Mouse (Mus musculus): ENCODE measurements around the gene Tulp2. TPM values are rescaled to one million over a fixed set of nuclear protein-coding genes. Genes with fewer than 3 reads are reported as not detected.
"Not testable (repeated sequence)": the region's sequence is repeated elsewhere in the genome, so short reads cannot be mapped to it uniquely, and the experiment has no call there.

Tulp2 gene
- total RNA-seq, 2 experiments from 2014 or later, result 0.30 TPM; not detected in 1

DNA sequence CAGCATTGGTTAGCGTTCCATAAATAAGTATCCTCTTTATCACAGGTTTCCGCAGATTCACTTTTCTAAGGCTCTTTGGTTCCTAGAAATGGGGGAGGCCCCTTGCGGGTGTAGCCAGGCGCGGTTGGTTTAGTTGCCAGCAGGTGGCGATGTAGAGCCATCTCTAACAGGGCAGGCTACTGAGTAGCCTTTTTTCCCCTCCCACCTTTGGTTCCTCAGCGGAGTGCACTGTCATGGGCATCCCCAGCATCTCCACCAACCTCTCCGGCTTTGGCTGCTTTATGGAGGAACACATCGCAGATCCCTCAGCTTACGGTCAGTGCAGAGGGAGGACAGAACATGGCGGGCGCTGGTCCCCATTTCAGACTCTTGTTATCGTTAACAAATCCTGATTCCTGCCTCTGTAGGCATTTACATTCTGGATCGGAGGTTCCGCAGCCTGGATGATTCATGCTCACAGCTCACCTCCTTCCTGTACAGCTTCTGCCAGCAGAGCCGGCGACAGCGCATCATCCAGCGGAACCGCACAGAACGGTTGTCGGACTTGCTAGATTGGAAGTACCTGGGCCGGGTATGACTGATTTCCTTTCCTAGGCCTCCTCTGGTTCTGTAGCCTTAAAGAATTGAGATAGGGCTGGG, 30.2 kb upstream of the Tulp2 start:
- DNase-seq (ENCODE audit: extremely low spot score in 1 of 2, low spot score in 2 of 2), result peak; percentile 85 to 89
- intact Hi-C loops (cut with DNase I), result no loop called here
- peak; percentile 97 for TF ChIP-seq CTCF (IDR thresholded peaks at IDR 0.05)
- peak overlapping the region; percentile 49 for H3K4me3 ChIP-seq
- H3K27ac ChIP-seq, result peak overlapping the region; percentile 96

DNA sequence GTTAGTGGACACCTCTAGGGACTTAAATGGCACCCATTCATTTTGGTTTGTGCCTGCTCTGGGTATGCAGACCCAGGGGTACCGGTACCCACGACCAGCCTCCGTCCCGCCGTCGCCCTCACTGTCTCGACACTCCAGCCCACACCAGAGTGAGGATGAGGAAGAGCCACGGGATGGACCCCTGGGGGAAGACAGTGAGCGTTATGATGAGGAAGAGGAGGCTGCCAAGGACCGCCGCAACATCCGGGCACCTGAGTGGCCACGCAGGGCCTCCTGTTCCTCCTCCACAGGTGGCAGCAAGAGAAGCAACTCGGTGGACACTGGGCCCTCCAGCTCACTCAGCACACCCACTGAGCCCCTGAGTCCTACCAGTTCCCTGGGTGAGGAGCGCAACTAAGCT, 26.7 kb upstream of the Tulp2 start:
- no peak overlapping the region for H3K27ac ChIP-seq
- no peak for DNase-seq (ENCODE audit: extremely low spot score in 1 of 2, low spot score in 2 of 2)
- no peak for TF ChIP-seq CTCF (IDR thresholded peaks at IDR 0.05)
- H3K4me3 ChIP-seq, result no peak overlapping the region
- intact Hi-C loops (cut with DNase I), result no loop called here

DNA sequence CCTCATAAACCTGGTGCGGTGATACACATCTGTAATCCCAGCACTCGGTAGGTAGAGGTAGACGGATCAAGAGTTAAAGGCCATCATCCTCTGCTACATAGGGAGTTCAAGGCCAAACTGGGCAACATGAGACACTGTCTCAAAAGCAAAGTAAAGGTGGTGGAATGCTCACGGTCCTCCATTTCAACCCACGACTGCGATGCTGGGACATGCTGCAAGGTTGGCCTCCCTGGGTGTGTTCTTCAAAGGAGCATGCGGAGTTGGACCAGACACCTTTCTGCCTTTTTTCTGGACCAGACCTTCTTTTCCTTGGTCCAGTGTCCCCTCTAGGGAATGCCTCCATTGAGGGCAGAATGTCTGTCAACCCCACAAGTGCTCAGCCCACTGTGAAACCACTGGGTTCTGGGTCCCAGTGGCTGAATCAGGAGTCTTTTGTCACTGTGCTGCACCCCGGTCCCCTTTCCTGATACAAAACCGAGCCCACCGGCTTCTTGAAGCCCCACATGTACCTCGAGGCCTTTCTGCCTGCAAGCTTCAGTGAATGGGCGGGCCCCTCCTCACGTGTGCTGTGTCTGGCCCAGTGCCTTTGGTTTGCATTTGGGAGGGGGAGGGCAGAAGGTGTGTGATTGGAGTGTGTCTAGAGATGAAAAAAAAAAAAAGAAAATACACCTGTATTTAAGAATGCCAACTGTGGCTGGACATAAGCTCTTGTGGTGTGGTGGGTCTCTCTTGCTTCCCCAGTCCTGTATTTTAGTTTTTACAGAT, 25.6 kb upstream of the Tulp2 start:
- no peak overlapping the region for H3K27ac ChIP-seq
- DNase-seq (ENCODE audit: extremely low spot score in 1 of 2, low spot score in 2 of 2), result no peak
- no peak for TF ChIP-seq CTCF (IDR thresholded peaks at IDR 0.05)

DNA sequence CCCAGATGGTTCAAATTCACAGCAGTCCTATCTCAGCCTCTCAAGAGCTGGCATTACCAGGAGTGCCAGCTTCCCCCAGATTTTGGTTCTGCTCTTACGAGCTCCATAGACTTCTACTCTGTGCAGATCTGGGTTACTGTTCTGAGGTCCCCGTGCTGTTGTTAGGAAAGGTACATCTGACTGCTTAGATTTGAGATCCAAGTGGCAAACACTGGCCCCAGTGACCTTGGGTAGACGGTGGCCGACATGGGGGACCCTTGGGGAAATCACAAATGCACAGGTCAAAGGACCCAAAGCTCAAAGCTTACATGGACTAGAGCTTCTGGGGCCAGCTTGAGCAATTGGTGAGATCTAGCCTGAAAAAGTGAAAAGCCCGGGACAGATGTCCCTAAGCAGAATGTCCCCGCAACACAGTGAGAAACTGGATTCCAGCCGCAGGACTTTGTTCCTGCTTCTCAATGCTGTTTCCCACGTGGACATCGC, 24.9 kb upstream of the Tulp2 start:
- intact Hi-C loops (cut with DNase I), result no loop called here
- H3K27ac ChIP-seq, result peak overlapping the region; percentile 63
- H3K4me3 ChIP-seq, result no peak overlapping the region
- DNase-seq (ENCODE audit: extremely low spot score in 1 of 2, low spot score in 2 of 2), result no peak
- TF ChIP-seq CTCF (IDR thresholded peaks at IDR 0.05), result no peak

More for the DNA sequence above, 25.6 kb upstream of the Tulp2 start:
- no peak overlapping the region for H3K4me3 ChIP-seq
- intact Hi-C loops (cut with DNase I), result no loop called here

- peak overlapping the region; percentile 88 for H3K4me3 ChIP-seq
- intact Hi-C loops (cut with DNase I), result no loop called here
- peak overlapping the region; percentile 63 for H3K27ac ChIP-seq
- TF ChIP-seq CTCF (IDR thresholded peaks at IDR 0.05), result no peak
- no peak for DNase-seq (ENCODE audit: extremely low spot score in 1 of 2, low spot score in 2 of 2)
These were observed 24.2 kb upstream of the Tulp2 start for GRCm38 (mm10) chr7:45457204-45458060.

DNA sequence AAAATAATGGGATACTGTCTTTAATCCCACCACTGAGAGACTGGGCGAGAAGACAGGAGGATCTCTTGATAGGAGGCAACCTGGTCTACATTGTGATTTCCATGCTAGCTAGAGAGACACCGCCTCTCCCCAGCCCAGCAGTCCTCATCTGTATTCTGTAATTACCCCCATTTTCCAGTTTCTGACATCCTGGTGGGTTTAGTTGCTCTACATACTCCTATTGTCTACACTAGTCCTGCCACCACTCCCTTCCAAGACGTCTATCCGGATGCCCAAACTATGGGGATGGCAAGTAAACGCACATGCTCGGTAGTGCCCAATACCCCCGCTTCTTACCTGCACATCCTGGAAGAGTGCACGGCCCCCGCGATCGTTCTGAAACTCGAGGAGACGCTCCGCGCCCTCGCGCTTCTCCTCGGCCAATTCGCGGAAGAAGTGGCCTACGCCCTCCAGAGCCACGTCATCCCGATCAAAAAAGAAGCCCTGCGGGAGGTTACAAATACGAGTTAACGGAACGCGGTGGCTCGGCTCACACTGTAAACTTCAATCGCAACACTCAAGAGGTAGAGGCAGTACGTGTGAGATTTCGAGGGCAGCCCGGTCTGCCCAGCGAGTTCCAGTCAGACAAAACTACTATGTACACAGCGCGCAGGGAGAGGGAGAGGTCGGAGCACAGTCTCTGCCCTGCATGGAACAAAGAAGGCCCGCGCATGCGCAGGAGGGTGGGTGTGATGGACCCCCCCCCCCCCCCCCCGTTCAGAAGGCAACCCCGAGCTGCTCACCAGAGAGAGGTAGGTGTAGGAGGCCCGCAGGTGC, 22.7 kb upstream of the Tulp2 start:
- Histone ChIP-seq H3K4me3 (peak overlapping the region; percentile 88), H3K27ac (peak overlapping the region; percentile 95)
- intact Hi-C loops (cut with DNase I), result no loop called here
- DNase-seq (ENCODE audit: extremely low spot score in 1 of 2, low spot score in 2 of 2), result peak; percentile 67 to 70
- no peak for TF ChIP-seq CTCF (IDR thresholded peaks at IDR 0.05)

- intact Hi-C loops (cut with DNase I), result not testable (repeated sequence)
These were observed 22.0 kb upstream of the Tulp2 start, which contains the start of gene Ftl1 for GRCm38 (mm10) chr7:45459564-45460140. Gene Ftl1, minus strand, starts transcription at chr7:45459884.

GRCm38 (mm10) chr7:45460377-45460776, 21.3 kb upstream of the Tulp2 start:
- Histone ChIP-seq H3K27ac (peak overlapping the region; percentile 95), H3K4me3 (peak overlapping the region; percentile 88)
- no peak for TF ChIP-seq CTCF (IDR thresholded peaks at IDR 0.05)
- no peak for DNase-seq (ENCODE audit: extremely low spot score in 1 of 2, low spot score in 2 of 2)
- intact Hi-C loops (cut with DNase I), result no loop called here

More at GRCm38 (mm10) chr7:45459564-45460140, 22.0 kb upstream of the Tulp2 start, which contains the start of gene Ftl1:
- peak within 1 kb of the TSS; percentile 88 for H3K4me3 ChIP-seq
- H3K27ac ChIP-seq, result peak within 1 kb of the TSS; percentile 95
- peak; percentile 91 to 96 for DNase-seq (ENCODE audit: extremely low spot score in 1 of 2, low spot score in 2 of 2)

- H3K27ac ChIP-seq, result peak overlapping the region; percentile 95
- no peak for TF ChIP-seq CTCF (IDR thresholded peaks at IDR 0.05)
- intact Hi-C loops (cut with DNase I), result no loop called here
- peak in 1 of 2 experiments; percentile 34 for DNase-seq (ENCODE audit: extremely low spot score in 1 of 2, low spot score in 2 of 2)
- no peak overlapping the region for H3K4me3 ChIP-seq
These were observed 20.8 kb upstream of the Tulp2 start for GRCm38 (mm10) chr7:45460860-45461314.

GRCm38 (mm10) chr7:45461326-45461725, 20.4 kb upstream of the Tulp2 start:
- intact Hi-C loops (cut with DNase I), result no loop called here
- TF ChIP-seq CTCF (IDR thresholded peaks at IDR 0.05), result no peak

More at GRCm38 (mm10) chr7:45461326-45461725, 20.4 kb upstream of the Tulp2 start:
- Histone ChIP-seq H3K4me3 (no peak overlapping the region), H3K27ac (peak overlapping the region; percentile 95; the same call in 1 of the 2 replicates)
- DNase-seq (ENCODE audit: extremely low spot score in 1 of 2, low spot score in 2 of 2), result no peak

Measured in left cerebral cortex, adult 2 months (tissue).